Mouse (Mus musculus): ENCODE results near the gene Gba. TPM values are rescaled to one million over a fixed set of nuclear protein-coding genes. Genes with fewer than 3 reads are reported as not detected.
A peak's percentile ranks its signal among the peaks of the same experiment; 100 is the strongest.

Gene Gba
- polyA plus RNA-seq, 1 experiment: 59.6 TPM

DNA sequence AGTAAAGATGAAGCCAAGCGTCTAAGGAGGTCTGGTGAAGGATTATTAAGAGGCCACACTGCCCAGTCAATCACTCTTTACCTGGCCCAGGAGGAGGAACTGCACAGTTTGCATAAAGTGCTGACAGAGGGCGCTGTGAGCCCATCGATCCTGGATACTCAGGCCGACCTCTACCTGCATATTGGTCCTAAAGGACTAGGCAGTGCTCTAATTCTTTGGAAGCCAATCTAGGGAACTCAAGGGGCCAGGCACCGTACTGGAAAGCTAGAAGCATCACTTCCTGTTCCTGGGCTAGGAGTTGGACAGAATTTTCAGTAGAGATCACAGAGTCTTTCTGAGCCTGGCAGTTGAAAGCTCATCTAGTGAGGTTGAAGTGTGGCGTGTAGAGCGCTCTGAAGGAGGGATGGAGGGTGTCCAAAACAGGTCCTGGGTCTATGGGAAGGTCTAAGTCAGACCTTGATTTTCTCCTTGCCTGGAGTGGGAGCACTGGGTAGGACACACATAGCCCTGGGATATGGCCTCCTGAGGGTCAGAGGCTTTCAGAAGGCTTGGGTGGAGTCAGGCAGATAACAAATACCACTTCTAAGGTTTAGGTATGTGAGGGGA lies 47.8 kb downstream of the Gba start:
- Histone ChIP-seq H3K36me3 (ENCODE audit: control insufficient read depth, insufficient read depth, low read length) (no peaks in the 10 kb centered on the region), H3K27me3 (ENCODE audit: control insufficient read depth, insufficient read depth, low read length) (no peaks in the 10 kb centered on the region), H3K4me3 (ENCODE audit: extremely low read depth, insufficient read depth, insufficient read length) (no peak overlapping the region), H3K4me1 (ENCODE audit: control insufficient read depth, insufficient read depth, insufficient read length) (peaks cover 23% of the 10 kb centered on the region), H3K27ac (ENCODE audit: insufficient read depth, low read length) (peak overlapping the region; percentile 82)
- WGBS: 16% methylated on average over 7 of the region's 7 CpGs
- peak in 1 of 2 experiments; percentile 79 for DNase-seq (ENCODE audit: low read depth in 1 of 2, low spot score in 2 of 2)
- TF ChIP-seq POLR2A (IDR thresholded peaks at IDR 0.05; ENCODE audit: low read depth, low read length): no peak
- peak; percentile 87; the same call in 1 of the 2 replicates for TF ChIP-seq CTCF (IDR thresholded peaks at IDR 0.05; ENCODE audit: extremely low read depth, insufficient read depth, insufficient read length, insufficient replicate concordance)

DNA sequence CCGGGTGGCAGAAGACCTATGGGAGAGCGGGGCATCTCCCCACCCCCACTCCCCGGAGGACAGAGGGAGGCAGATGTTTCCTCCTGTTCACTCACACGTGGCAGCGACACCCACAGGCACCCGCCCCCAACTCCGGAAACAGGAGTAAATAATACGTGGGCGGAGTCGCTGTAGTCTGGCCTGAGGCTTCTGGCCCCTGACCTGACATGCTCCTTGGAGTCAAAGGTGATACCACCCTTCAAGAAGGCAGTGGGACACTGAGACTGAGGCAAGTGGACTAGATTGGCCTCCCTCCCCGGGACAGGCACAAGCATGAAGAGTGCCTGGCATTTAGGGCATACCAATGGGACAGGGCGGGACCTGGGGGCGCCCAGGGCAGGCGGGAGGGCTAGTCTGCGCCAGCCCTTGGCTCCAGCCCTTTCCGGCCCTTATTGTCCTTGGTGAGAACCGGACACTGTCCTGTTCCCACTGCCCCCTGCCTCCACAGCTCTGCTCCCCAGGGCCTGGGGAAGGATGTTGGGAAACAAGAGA lies 48.7 kb downstream of the Gba start:
- H3K4me3 ChIP-seq (ENCODE audit: extremely low read depth, insufficient read depth, insufficient read length): peak overlapping the region; percentile 64
- H3K4me1 ChIP-seq (ENCODE audit: control insufficient read depth, insufficient read depth, insufficient read length): peaks cover 19% of the 10 kb centered on the region
- TF ChIP-seq CTCF (IDR thresholded peaks at IDR 0.05; ENCODE audit: extremely low read depth, insufficient read depth, insufficient read length, insufficient replicate concordance) (no peak), POLR2A (IDR thresholded peaks at IDR 0.05; ENCODE audit: low read depth, low read length) (peak; percentile 64)
- no peaks in the 10 kb centered on the region for H3K27me3 ChIP-seq (ENCODE audit: control insufficient read depth, insufficient read depth, low read length)
- WGBS: 4% methylated on average over 17 of the region's 17 CpGs
- peak in 1 of 2 experiments; percentile 89 for DNase-seq (ENCODE audit: low read depth in 1 of 2, low spot score in 2 of 2)
- peak overlapping the region; percentile 87 for H3K27ac ChIP-seq (ENCODE audit: insufficient read depth, low read length)
- no peaks in the 10 kb centered on the region for H3K36me3 ChIP-seq (ENCODE audit: control insufficient read depth, insufficient read depth, low read length)

DNA sequence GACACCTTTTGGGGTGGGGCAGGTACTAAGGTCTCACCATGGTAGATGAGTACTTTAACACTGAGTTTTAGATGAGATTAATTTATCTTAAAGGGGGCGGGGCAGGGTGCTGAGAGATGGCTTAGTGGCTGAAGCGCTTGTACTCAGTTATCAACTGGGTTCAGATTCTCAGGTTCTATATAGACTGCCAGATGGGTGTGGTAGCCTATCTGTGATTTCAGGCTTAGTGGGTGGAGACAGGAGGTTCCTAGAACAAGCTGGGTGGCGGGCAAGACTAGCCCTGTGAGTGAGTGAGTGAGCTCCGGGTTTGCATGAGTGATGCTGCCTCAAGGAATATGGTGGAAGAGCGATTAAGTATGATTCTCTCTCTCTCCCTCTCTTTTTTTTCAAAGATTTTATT lies 52.3 kb downstream of the Gba start:
- 90% methylated on average over 5 of the region's 5 CpGs for WGBS
- no peak for DNase-seq (ENCODE audit: low read depth in 1 of 2, low spot score in 2 of 2)
- Histone ChIP-seq H3K36me3 (ENCODE audit: control insufficient read depth, insufficient read depth, low read length) (no peaks in the 10 kb centered on the region), H3K4me1 (ENCODE audit: control insufficient read depth, insufficient read depth, insufficient read length) (peaks cover 14% of the 10 kb centered on the region), H3K27ac (ENCODE audit: insufficient read depth, low read length) (no peak overlapping the region), H3K27me3 (ENCODE audit: control insufficient read depth, insufficient read depth, low read length) (no peaks in the 10 kb centered on the region), H3K4me3 (ENCODE audit: extremely low read depth, insufficient read depth, insufficient read length) (no peak overlapping the region)
- TF ChIP-seq CTCF (IDR thresholded peaks at IDR 0.05; ENCODE audit: extremely low read depth, insufficient read depth, insufficient read length, insufficient replicate concordance): no peak
- no peak for TF ChIP-seq POLR2A (IDR thresholded peaks at IDR 0.05; ENCODE audit: low read depth, low read length)

DNA sequence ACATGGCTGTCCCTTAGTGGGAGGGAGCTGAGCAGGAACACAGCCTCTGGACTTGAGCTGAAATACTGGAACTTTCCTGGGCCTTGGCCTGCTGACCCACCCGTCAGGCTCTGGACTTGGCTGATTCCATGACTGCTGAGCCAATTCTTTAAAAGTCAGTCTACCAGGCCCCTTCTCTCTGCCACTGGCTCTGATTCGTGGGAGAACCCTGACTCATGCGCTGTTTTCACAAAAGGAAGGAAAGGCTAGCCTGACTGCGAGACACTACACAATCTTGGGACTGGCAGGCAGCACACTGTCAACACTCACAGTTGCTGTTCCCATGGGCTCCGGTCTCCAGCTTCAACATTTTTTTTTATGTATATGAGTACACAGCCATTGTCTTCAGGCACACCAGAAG lies 53.4 kb downstream of the Gba start:
- Histone ChIP-seq H3K4me1 (ENCODE audit: control insufficient read depth, insufficient read depth, insufficient read length) (peaks cover 6% of the 10 kb centered on the region; the same call in 1 of the 2 replicates), H3K4me3 (ENCODE audit: extremely low read depth, insufficient read depth, insufficient read length) (no peak overlapping the region), H3K27ac (ENCODE audit: insufficient read depth, low read length) (no peak overlapping the region), H3K36me3 (ENCODE audit: control insufficient read depth, insufficient read depth, low read length) (no peaks in the 10 kb centered on the region), H3K27me3 (ENCODE audit: control insufficient read depth, insufficient read depth, low read length) (no peaks in the 10 kb centered on the region)
- WGBS: 72% methylated on average over 5 of the region's 5 CpGs
- no peak for TF ChIP-seq CTCF (IDR thresholded peaks at IDR 0.05; ENCODE audit: extremely low read depth, insufficient read depth, insufficient read length, insufficient replicate concordance)
- TF ChIP-seq POLR2A (IDR thresholded peaks at IDR 0.05; ENCODE audit: low read depth, low read length): no peak
- DNase-seq (ENCODE audit: low read depth in 1 of 2, low spot score in 2 of 2): no peak

Other genes with a start within 250 kb of the Gba start
- gene Rusc1, start 109.6 kb upstream of the Gba start, polyA plus RNA-seq (2012; rRNA removed): 42.5 and 54.1 TPM in 2 replicates
- not detected in 2 replicates for gene Gm43738, start 101.8 kb upstream of the Gba start, polyA plus RNA-seq (2012; rRNA removed)
- 25.6 and 30.6 TPM in 2 replicates for gene Fdps, start 101.0 kb upstream of the Gba start, polyA plus RNA-seq (2012; rRNA removed)
- 10.0 and 10.2 TPM in 2 replicates for gene Pklr, start 66.8 kb upstream of the Gba start, polyA plus RNA-seq (2012; rRNA removed)
- gene Hcn3, start 42.7 kb upstream of the Gba start, polyA plus RNA-seq (2012; rRNA removed): 2.7 and 3.3 TPM in 2 replicates
- gene Clk2, start 38.1 kb upstream of the Gba start, polyA plus RNA-seq (2012; rRNA removed): 66.6 and 72.2 TPM in 2 replicates
- 120 and 134 TPM in 2 replicates for gene Scamp3, start 25.5 kb upstream of the Gba start, polyA plus RNA-seq (2012; rRNA removed)
- 104 and 115 TPM in 2 replicates for gene Fam189b, start 19.8 kb upstream of the Gba start, polyA plus RNA-seq (2012; rRNA removed)
- 2.9 and 3.4 TPM in 2 replicates for gene Thbs3, start 12.3 kb downstream of the Gba start, polyA plus RNA-seq (2012; rRNA removed)
- gene Mtx1, start 24.2 kb downstream of the Gba start, polyA plus RNA-seq (2012; rRNA removed): 99.4 and 124 TPM in 2 replicates
- gene Muc1, start 26.1 kb downstream of the Gba start, polyA plus RNA-seq (2012; rRNA removed): 17.4 and 26.1 TPM in 2 replicates
- 93.5 and 129 TPM in 2 replicates for gene Krtcap2, start 43.0 kb downstream of the Gba start, polyA plus RNA-seq (2012; rRNA removed)
- 3.6 and 5.4 TPM in 2 replicates for gene Trim46, start 43.4 kb downstream of the Gba start, polyA plus RNA-seq (2012; rRNA removed)
- gene Dpm3, start 56.4 kb downstream of the Gba start, polyA plus RNA-seq (2012; rRNA removed): 231 and 419 TPM in 2 replicates
- gene Slc50a1, start 67.6 kb downstream of the Gba start, polyA plus RNA-seq (2012; rRNA removed): 207 and 266 TPM in 2 replicates
- gene Efna1, start 78.2 kb downstream of the Gba start, polyA plus RNA-seq (2012; rRNA removed): 5.3 and 5.9 TPM in 2 replicates
- gene Efna3, start 120.0 kb downstream of the Gba start, polyA plus RNA-seq (2012; rRNA removed): not detected in 2 replicates
- gene Efna4, start 135.1 kb downstream of the Gba start, polyA plus RNA-seq (2012; rRNA removed): 0.62 and 1.5 TPM in 2 replicates
- gene Adam15, start 147.1 kb downstream of the Gba start, polyA plus RNA-seq (2012; rRNA removed): 49.6 and 62.0 TPM in 2 replicates
- gene Dcst2, start 159.0 kb downstream of the Gba start, polyA plus RNA-seq (2012; rRNA removed): 0.15 and 0.43 TPM in 2 replicates
- 0.29 and 0.42 TPM in 2 replicates for gene Dcst1, start 162.3 kb downstream of the Gba start, polyA plus RNA-seq (2012; rRNA removed)
- gene Zbtb7b, start 191.8 kb downstream of the Gba start, polyA plus RNA-seq (2012; rRNA removed): 54.5 and 58.4 TPM in 2 replicates
- 1.5 and 1.9 TPM in 2 replicates for gene Lenep, start 199.9 kb downstream of the Gba start, polyA plus RNA-seq (2012; rRNA removed)
- gene Flad1, start 208.9 kb downstream of the Gba start, polyA plus RNA-seq (2012; rRNA removed): 39.1 and 43.9 TPM in 2 replicates
- gene Cks1b, start 215.5 kb downstream of the Gba start, polyA plus RNA-seq (2012; rRNA removed): 20.6 and 21.3 TPM in 2 replicates
- gene Shc1, start 215.5 kb downstream of the Gba start, polyA plus RNA-seq (2012; rRNA removed): 49.0 and 54.8 TPM in 2 replicates
- gene Pygo2, start 227.3 kb downstream of the Gba start, polyA plus RNA-seq (2012; rRNA removed): 58.2 and 111 TPM in 2 replicates
- 47.0 and 54.2 TPM in 2 replicates for gene Pbxip1, start 233.8 kb downstream of the Gba start, polyA plus RNA-seq (2012; rRNA removed)